Mouse (Mus musculus) liver, postnatal 0 days (tissue): ENCODE measurements at regions not wholly inside any gene's neighbourhood (a gene's known extent, or its start where the extent isn't known, plus 50 kb on each side); places are given as distances from the start of the nearest gene placed in this dataset.

ENCODE experiments used
- CTCF ChIP-seq: sonication (generic); IDR thresholded peaks from 2 replicates; pipeline ENCODE4 v1.5.1; 2016; ENCODE audit warnings: antibody characterized with exemption, low read depth
- EP300 ChIP-seq: IDR thresholded peaks from 2 replicates; pipeline ENCODE4 v1.6.1; 2016; ENCODE audit warnings: antibody characterized with exemption, low read depth, mild to moderate bottlenecking

- TF ChIP-seq CTCF, result no peak
- no peak for TF ChIP-seq EP300
These were observed 129.3 kb upstream of the Usp24 start for GRCm38 (mm10) chr4:106186684-106187083.
